In genomic region chr19:4999445-5000140, GRCm38 (mm10) we compare ENCODE assay signal across 11 mouse cellular contexts. TPM values are rescaled to one million over a fixed set of nuclear protein-coding genes. Genes with fewer than 3 reads are reported as not detected.
DNase-seq lines count a peak whose midpoint lies in the region; ATAC-seq and TF ChIP-seq lines count a peak whose summit lies in the region.
"Had no signal": no experiment of that assay in that cellular context is flagged by ENCODE, and none has a peak within 500 bp of the region (broad histone marks: within the 10 kb centered on the region; RNA-seq: fewer than 3 reads in every experiment).

No protein-coding gene starts in this region.

- no peak overlapping the region for H3K4me3 ChIP-seq in hindbrain, embryonic 14.5 days (replicated peaks; ENCODE audit: low read length)
- H3K4me3 ChIP-seq in hindbrain, embryonic 12.5 days: no peak overlapping the region
- peak overlapping the region; percentile 24 for H3K4me3 ChIP-seq in testis, adult 2 months (ENCODE audit: control insufficient read depth, low read depth, low read length)
- H3K4me3 ChIP-seq in embryonic facial prominence, embryonic 10.5 days: no peak overlapping the region
- H3K4me3 ChIP-seq: embryonic facial prominence, embryonic 12.5 days had no signal

- DNase-seq in hindbrain, embryonic 14.5 days (ENCODE audit: low spot score): no peak
- DNase-seq in testis, postnatal 10 days (ENCODE audit: low spot score): no peak
- peak; percentile 70 to 72 for DNase-seq in left cerebral cortex, adult 9 months (ENCODE audit: low spot score in 2 of 2)
- DNase-seq in MN1 (ENCODE audit: low spot score): no peak
- DNase-seq in embryonic facial prominence, embryonic 10.5 days (ENCODE audit: low spot score): no peak
- DNase-seq: adrenal gland, adult 8-10 months; lung, adult 18-20 months had no signal

- H3K9ac ChIP-seq in hindbrain, embryonic 14.5 days: no peak overlapping the region
- no peak overlapping the region for H3K9ac ChIP-seq in hindbrain, embryonic 12.5 days
- H3K9ac ChIP-seq: embryonic facial prominence, embryonic 12.5 days had no signal

- no peaks in the 10 kb centered on the region for H3K9me3 ChIP-seq in hindbrain, embryonic 14.5 days (ENCODE audit: control insufficient read depth, low read length)
- H3K9me3 ChIP-seq in hindbrain, embryonic 12.5 days (replicated peaks): no peaks in the 10 kb centered on the region
- no peaks in the 10 kb centered on the region for H3K9me3 ChIP-seq in embryonic facial prominence, embryonic 10.5 days
- H3K9me3 ChIP-seq: embryonic facial prominence, embryonic 12.5 days; G1E had no signal

- no peak for TF ChIP-seq CTCF in testis, adult 2 months (IDR thresholded peaks at IDR 0.05; ENCODE audit: control insufficient read depth, insufficient read depth, insufficient replicate concordance, low read depth, low read length)

- no peak for TF ChIP-seq POLR2A in testis, adult 2 months (IDR thresholded peaks at IDR 0.05; ENCODE audit: control insufficient read depth, low read depth, low read length)

- no peak for ATAC-seq in hindbrain, embryonic 14.5 days (ENCODE audit: low FRiP score)
- no peak for ATAC-seq in hindbrain, embryonic 12.5 days (ENCODE audit: low FRiP score)

- H3K36me3 ChIP-seq in hindbrain, embryonic 14.5 days (replicated peaks; ENCODE audit: control insufficient read depth, insufficient read depth): no peaks in the 10 kb centered on the region
- H3K36me3 ChIP-seq in hindbrain, embryonic 12.5 days: no peaks in the 10 kb centered on the region
- no peaks in the 10 kb centered on the region for H3K36me3 ChIP-seq in testis, adult 2 months (ENCODE audit: control insufficient read depth, insufficient read depth, low read length)
- no peaks in the 10 kb centered on the region for H3K36me3 ChIP-seq in embryonic facial prominence, embryonic 10.5 days (replicated peaks)
- H3K36me3 ChIP-seq: embryonic facial prominence, embryonic 12.5 days; G1E had no signal

- peaks cover 30% of the 10 kb centered on the region for H3K4me1 ChIP-seq in hindbrain, embryonic 14.5 days (replicated peaks; ENCODE audit: control insufficient read depth, insufficient read depth, low read length)
- peaks cover 7% of the 10 kb centered on the region for H3K4me1 ChIP-seq in hindbrain, embryonic 12.5 days
- H3K4me1 ChIP-seq in testis, adult 2 months (ENCODE audit: control insufficient read depth, insufficient read depth, low read length): peaks cover 9% of the 10 kb centered on the region
- peaks cover 10% of the 10 kb centered on the region for H3K4me1 ChIP-seq in embryonic facial prominence, embryonic 10.5 days

- H3K27me3 ChIP-seq in hindbrain, embryonic 14.5 days (ENCODE audit: control insufficient read depth, insufficient read depth, low read length): no peaks in the 10 kb centered on the region; the same call in 1 of the 2 replicates
- H3K27me3 ChIP-seq in hindbrain, embryonic 12.5 days: peaks cover 34% of the 10 kb centered on the region
- H3K27me3 ChIP-seq in testis, adult 2 months (ENCODE audit: control insufficient read depth, insufficient read depth, low read length): no peaks in the 10 kb centered on the region
- H3K27me3 ChIP-seq in embryonic facial prominence, embryonic 10.5 days (replicated peaks; ENCODE audit: low read depth, poor library complexity, severe bottlenecking): peaks cover 42% of the 10 kb centered on the region; the same call in 1 of the 2 replicates

- WGBS in hindbrain, embryonic 14.5 days: 76% methylated on average over 6 of the region's 6 CpGs
- WGBS in hindbrain, embryonic 12.5 days: 72% methylated on average over 6 of the region's 6 CpGs
- WGBS in embryonic facial prominence, embryonic 10.5 days: 70% methylated on average over 6 of the region's 6 CpGs

- no peak overlapping the region for H3K27ac ChIP-seq in hindbrain, embryonic 14.5 days
- H3K27ac ChIP-seq in hindbrain, embryonic 12.5 days: no peak overlapping the region
- no peak overlapping the region for H3K27ac ChIP-seq in testis, adult 2 months (ENCODE audit: control insufficient read depth, insufficient read depth, low read depth, low read length)
- no peak overlapping the region for H3K27ac ChIP-seq in embryonic facial prominence, embryonic 10.5 days (replicated peaks)
- H3K27ac ChIP-seq: embryonic facial prominence, embryonic 12.5 days had no signal

- H3K4me2 ChIP-seq in hindbrain, embryonic 14.5 days (replicated peaks): peak overlapping the region; percentile 20; the same call in 1 of the 2 replicates
- H3K4me2 ChIP-seq in hindbrain, embryonic 12.5 days (replicated peaks): no peak overlapping the region; the same call in 1 of the 2 replicates
- H3K4me2 ChIP-seq: embryonic facial prominence, embryonic 12.5 days had no signal

RNA-seq across cellular contexts. Expression of gene Npas4, which starts 9.5 kb away (rescaled TPM):
- 0.23 and 0.31 TPM in 2 replicates for polyA plus RNA-seq in hindbrain, embryonic 14.5 days (2014; fragmentation: Nextera tagmentation; extraction: Ambion mirVana)
- 0.08 and 0.10 TPM in 2 replicates for polyA plus RNA-seq in hindbrain, embryonic 12.5 days (2016; fragmentation: Nextera tagmentation; extraction: Ambion mirVana)
- polyA plus RNA-seq in testis, adult 2 months (2012; rRNA removed): 1.4 and 1.5 TPM in 2 replicates
- polyA plus RNA-seq in embryonic facial prominence, embryonic 10.5 days (2016; fragmentation: Nextera tagmentation; extraction: Ambion mirVana): not detected in 2 replicates
- polyA plus RNA-seq: G1E had no signal

RNA-seq across cellular contexts. Expression of gene Slc29a2, which starts 24.1 kb away (rescaled TPM):
- 9.9 and 10.7 TPM in 2 replicates for polyA plus RNA-seq in hindbrain, embryonic 14.5 days (2014; fragmentation: Nextera tagmentation; extraction: Ambion mirVana)
- 5.3 and 7.2 TPM in 2 replicates for polyA plus RNA-seq in hindbrain, embryonic 12.5 days (2016; fragmentation: Nextera tagmentation; extraction: Ambion mirVana)
- 4.9 and 5.2 TPM in 2 replicates for polyA plus RNA-seq in testis, adult 2 months (2012; rRNA removed)
- 7.1 and 8.5 TPM in 2 replicates for polyA plus RNA-seq in embryonic facial prominence, embryonic 10.5 days (2016; fragmentation: Nextera tagmentation; extraction: Ambion mirVana)

RNA-seq across cellular contexts. Expression of gene Mrpl11, which starts 37.6 kb away (rescaled TPM):
- 119 TPM in 2 replicates for polyA plus RNA-seq in hindbrain, embryonic 14.5 days (2014; fragmentation: Nextera tagmentation; extraction: Ambion mirVana)
- polyA plus RNA-seq in hindbrain, embryonic 12.5 days (2016; fragmentation: Nextera tagmentation; extraction: Ambion mirVana): 116 and 124 TPM in 2 replicates
- 76.0 and 89.3 TPM in 2 replicates for polyA plus RNA-seq in testis, adult 2 months (2012; rRNA removed)
- 164 and 165 TPM in 2 replicates for polyA plus RNA-seq in embryonic facial prominence, embryonic 10.5 days (2016; fragmentation: Nextera tagmentation; extraction: Ambion mirVana)

RNA-seq across cellular contexts. Expression of gene B4gat1, which starts 39.0 kb away (rescaled TPM):
- 93.7 and 101 TPM in 2 replicates for polyA plus RNA-seq in hindbrain, embryonic 14.5 days (2014; fragmentation: Nextera tagmentation; extraction: Ambion mirVana)
- polyA plus RNA-seq in hindbrain, embryonic 12.5 days (2016; fragmentation: Nextera tagmentation; extraction: Ambion mirVana): 43.8 and 48.7 TPM in 2 replicates
- polyA plus RNA-seq in testis, adult 2 months (2012; rRNA removed): 3.7 and 4.2 TPM in 2 replicates
- polyA plus RNA-seq in embryonic facial prominence, embryonic 10.5 days (2016; fragmentation: Nextera tagmentation; extraction: Ambion mirVana): 34.7 and 36.1 TPM in 2 replicates

RNA-seq across cellular contexts. Expression of gene AC124502.3, which starts 39.1 kb away (rescaled TPM):
- polyA plus RNA-seq in hindbrain, embryonic 14.5 days (2014; fragmentation: Nextera tagmentation; extraction: Ambion mirVana): 1.4 and 1.9 TPM in 2 replicates
- 2.5 and 4.0 TPM in 2 replicates for polyA plus RNA-seq in hindbrain, embryonic 12.5 days (2016; fragmentation: Nextera tagmentation; extraction: Ambion mirVana)
- 0.61 and 0.98 TPM in 2 replicates for polyA plus RNA-seq in testis, adult 2 months (2012; rRNA removed)
- polyA plus RNA-seq in embryonic facial prominence, embryonic 10.5 days (2016; fragmentation: Nextera tagmentation; extraction: Ambion mirVana): 3.1 and 4.2 TPM in 2 replicates

Comparison
In these comparisons a context has a peak if more than half of its experiments do, and no peak if none do; other contexts are left out.
1. DNase-seq: peak in left cerebral cortex, adult 9 months (2 of 2); none in hindbrain, embryonic 14.5 days (single experiment), testis, postnatal 10 days (single experiment), MN1 (single experiment) and embryonic facial prominence, embryonic 10.5 days (single experiment).